In the genomic region with DNA sequence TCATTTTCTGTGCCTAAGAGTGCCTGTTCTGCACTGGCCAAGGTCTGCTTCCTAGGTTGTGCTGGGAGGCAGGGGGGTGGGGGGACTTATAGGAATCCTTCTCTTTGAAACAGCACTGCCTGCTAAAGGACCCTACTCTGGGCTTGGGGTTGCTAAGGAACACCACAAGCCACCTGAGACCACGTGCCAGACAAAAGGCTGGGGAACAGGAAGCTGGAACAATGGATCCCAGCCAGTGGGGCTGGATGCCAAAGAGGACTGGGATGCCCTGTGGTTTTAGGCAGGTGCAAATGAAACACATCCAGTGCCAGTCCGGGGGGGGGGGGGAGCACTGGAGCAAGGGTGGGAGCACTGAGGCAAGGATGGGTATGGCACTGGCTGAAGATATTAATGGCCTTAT, we compare ENCODE assay signal across 21 mouse cellular contexts. TPM values are rescaled to one million over a fixed set of nuclear protein-coding genes. Genes with fewer than 3 reads are reported as not detected.
DNase-seq lines count a peak whose midpoint lies in the region; ATAC-seq lines count a peak whose summit lies in the region.
"Had no signal": no experiment of that assay in that cellular context is flagged by ENCODE, and none has a peak within 500 bp of the region (broad histone marks: within the 10 kb centered on the region; RNA-seq: fewer than 3 reads in every experiment).

No protein-coding gene starts in this region.

- H3K9ac ChIP-seq in liver, embryonic 11.5 days (ENCODE audit: low read depth, low read length): no peak overlapping the region
- H3K9ac ChIP-seq: intestine, embryonic 15.5 days; limb, embryonic 13.5 days; lung, embryonic 14.5 days had no signal

- ATAC-seq in liver, embryonic 11.5 days (replicated peaks; ENCODE audit: low FRiP score): no peak
- ATAC-seq: intestine, embryonic 15.5 days had no signal

- 0 out of 2 replicates have a peak, but pooled peaks cover 3% of the 10 kb centered on the region for H3K4me1 ChIP-seq in liver, embryonic 11.5 days (replicated peaks; ENCODE audit: control insufficient read depth, insufficient read depth, low read length)

- 40% methylated on average over 2 of the region's 2 CpGs for WGBS in liver, embryonic 11.5 days

- H3K36me3 ChIP-seq in liver, embryonic 11.5 days (ENCODE audit: control insufficient read depth, insufficient read depth, low read length): no peaks in the 10 kb centered on the region
- H3K36me3 ChIP-seq: intestine, embryonic 15.5 days; limb, embryonic 13.5 days had no signal

- H3K27me3 ChIP-seq in liver, embryonic 11.5 days (replicated peaks; ENCODE audit: control insufficient read depth, insufficient read depth, low read length): peaks cover 38% of the 10 kb centered on the region
- H3K27me3 ChIP-seq: limb, embryonic 13.5 days had no signal

- DNase-seq in cerebellum, postnatal 14 days: peak; percentile 38 to 72
- no peak for DNase-seq in cerebellum, adult 11-12 months
- DNase-seq in kidney, postnatal 10 days: peak; percentile 41
- DNase-seq in kidney, adult 8-10 months: no peak
- peak; percentile 43 for DNase-seq in urinary bladder, postnatal 14 days (ENCODE audit: low spot score)
- no peak for DNase-seq in urinary bladder, postnatal 25 days (ENCODE audit: low spot score)
- DNase-seq in liver, embryonic 11.5 days (ENCODE audit: low spot score): no peak
- DNase-seq in layer of hippocampus, postnatal 14 days (ENCODE audit: low spot score in 2 of 2): no peak
- DNase-seq: adrenal gland, postnatal 14 days; heart, adult 2 months; kidney, postnatal 25 days; lung, embryonic 14.5 days; spleen, adult 18-20 months; thymus, postnatal 25 days had no signal

- no peaks in the 10 kb centered on the region for H3K9me3 ChIP-seq in liver, embryonic 11.5 days (ENCODE audit: control insufficient read depth, low read length)
- H3K9me3 ChIP-seq: intestine, embryonic 15.5 days; limb, embryonic 13.5 days had no signal

- no peak overlapping the region for H3K27ac ChIP-seq in liver, embryonic 11.5 days (ENCODE audit: low read depth, low read length)
- H3K27ac ChIP-seq: heart, adult 2 months; intestine, embryonic 15.5 days; limb, embryonic 13.5 days had no signal

- no peak overlapping the region for H3K4me2 ChIP-seq in liver, embryonic 11.5 days
- H3K4me2 ChIP-seq: intestine, embryonic 15.5 days; limb, embryonic 13.5 days; lung, embryonic 14.5 days had no signal

- H3K4me3 ChIP-seq in liver, embryonic 11.5 days (ENCODE audit: low read depth, low read length): no peak overlapping the region
- H3K4me3 ChIP-seq: erythroblast, embryonic 14.5 days; heart, adult 2 months; intestine, embryonic 15.5 days; limb, embryonic 13.5 days had no signal

RNA-seq across cellular contexts. Expression of a gene that starts 2.1 kb away (rescaled TPM):
- not detected in 2 replicates for polyA plus RNA-seq in liver, embryonic 11.5 days (2014; fragmentation: Nextera tagmentation; extraction: Ambion mirVana)
- not detected for total RNA-seq in layer of hippocampus, postnatal 14 days (2021)
- total RNA-seq: adrenal gland, postnatal 14 days; common myeloid progenitor, adult 5-6 weeks; gastrocnemius, adult 18-20 months; heart, adult 2 months had no signal
- polyA plus RNA-seq: erythroblast, embryonic 14.5 days; heart, adult 2 months; intestine, embryonic 15.5 days; lung, embryonic 14.5 days; neural tube, embryonic 11.5 days; stomach, embryonic 16.5 days had no signal

RNA-seq across cellular contexts. Expression of a gene that starts 4.5 kb away (rescaled TPM):
- polyA plus RNA-seq in liver, embryonic 11.5 days (2014; fragmentation: Nextera tagmentation; extraction: Ambion mirVana): 5.5 and 6.7 TPM in 2 replicates
- 10 to 100 TPM; 14.7 to 17.0 TPM for total RNA-seq in layer of hippocampus, postnatal 14 days (2021)
- total RNA-seq: common myeloid progenitor, adult 5-6 weeks had no signal
- polyA plus RNA-seq: erythroblast, embryonic 14.5 days had no signal

RNA-seq across cellular contexts. Expression of a gene that starts 5.6 kb away (rescaled TPM):
- 0.21 TPM in 1 of 2 replicates, not detected in the other for polyA plus RNA-seq in liver, embryonic 11.5 days (2014; fragmentation: Nextera tagmentation; extraction: Ambion mirVana)
- total RNA-seq in layer of hippocampus, postnatal 14 days (2021): 10 to 100 TPM; 57.9 to 58.0 TPM
- total RNA-seq: common myeloid progenitor, adult 5-6 weeks had no signal
- polyA plus RNA-seq: erythroblast, embryonic 14.5 days had no signal

RNA-seq across cellular contexts. Expression of a gene that starts 17.5 kb away (rescaled TPM):
- 10.5 and 14.0 TPM in 2 replicates for polyA plus RNA-seq in liver, embryonic 11.5 days (2014; fragmentation: Nextera tagmentation; extraction: Ambion mirVana)
- 100 to 1,000 TPM; 676 to 680 TPM for total RNA-seq in layer of hippocampus, postnatal 14 days (2021)

RNA-seq across cellular contexts. Expression of a gene that starts 36.3 kb away (rescaled TPM):
- polyA plus RNA-seq in liver, embryonic 11.5 days (2014; fragmentation: Nextera tagmentation; extraction: Ambion mirVana): 14.5 and 43.0 TPM in 2 replicates
- total RNA-seq in layer of hippocampus, postnatal 14 days (2021): 1 to 10 TPM; 2.0 to 2.8 TPM
- total RNA-seq: common myeloid progenitor, adult 5-6 weeks had no signal
- polyA plus RNA-seq: erythroblast, embryonic 14.5 days had no signal

Comparison
In these comparisons a context has a peak if more than half of its experiments do, and no peak if none do; other contexts are left out.
1. DNase-seq: peak in cerebellum, postnatal 14 days (2 of 2), kidney, postnatal 10 days (single experiment) and urinary bladder, postnatal 14 days (single experiment); none in cerebellum, adult 11-12 months (single experiment), kidney, adult 8-10 months (0 of 2), urinary bladder, postnatal 25 days (single experiment), liver, embryonic 11.5 days (single experiment) and layer of hippocampus, postnatal 14 days (0 of 2).